Mouse (Mus musculus) spleen, postnatal 36 days (tissue): ENCODE results near the gene Ccdc89.

ENCODE experiments used
- DNase-seq, 2 experiments: peaks; one replicate each; pipeline ENCODE4 v3.0.0; 2022; ENCODE audit warnings: low spot score in 2 of 2, mixed read lengths in 1 of 2

Gene Ccdc89

GRCm38 (mm10) chr7:90473511-90473910, 47.1 kb downstream of the Ccdc89 start:
- no peak for DNase-seq

- DNase-seq: peak; percentile 99 to 100
Measured at GRCm38 (mm10) chr7:90475793-90476312, 49.5 kb downstream of the Ccdc89 start, which contains the start of gene Tmem126b. Tmem126b (minus strand) TSS chr7:90476001.

- no peak for DNase-seq
Measured at GRCm38 (mm10) chr7:90476313-90477245, 50.2 kb downstream of the Ccdc89 start, which contains the start of gene Dlg2. Dlg2 (plus strand) TSS chr7:90476672.
